Mouse (Mus musculus): Measurements from ENCODE around the gene Ccdc80. TPM values are rescaled to one million over a fixed set of nuclear protein-coding genes. Genes with fewer than 3 reads are reported as not detected.

The Ccdc80 gene
- polyA plus RNA-seq, 1 experiment: 86.9 TPM

DNA sequence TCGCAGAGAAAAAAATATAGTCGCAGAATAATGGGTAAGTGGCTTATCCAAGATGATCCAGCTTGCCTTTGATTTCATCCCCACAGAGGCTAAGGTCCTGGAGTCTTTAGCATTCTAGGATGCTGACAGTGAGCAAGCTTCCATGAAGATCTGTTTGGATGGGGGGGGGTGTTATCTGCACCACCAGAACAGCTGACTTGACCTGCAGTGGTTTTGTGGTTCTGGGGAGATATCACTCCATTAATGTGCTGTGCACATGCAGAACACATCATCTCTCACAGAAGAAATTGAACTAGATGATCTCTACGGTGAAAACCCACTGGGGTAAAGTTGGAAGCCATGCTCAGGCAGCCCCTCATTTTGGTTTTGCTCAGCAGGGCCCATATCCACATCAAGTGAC, 24.0 kb downstream of the Ccdc80 start:
- no peak for DNase-seq (ENCODE audit: low spot score)

DNA sequence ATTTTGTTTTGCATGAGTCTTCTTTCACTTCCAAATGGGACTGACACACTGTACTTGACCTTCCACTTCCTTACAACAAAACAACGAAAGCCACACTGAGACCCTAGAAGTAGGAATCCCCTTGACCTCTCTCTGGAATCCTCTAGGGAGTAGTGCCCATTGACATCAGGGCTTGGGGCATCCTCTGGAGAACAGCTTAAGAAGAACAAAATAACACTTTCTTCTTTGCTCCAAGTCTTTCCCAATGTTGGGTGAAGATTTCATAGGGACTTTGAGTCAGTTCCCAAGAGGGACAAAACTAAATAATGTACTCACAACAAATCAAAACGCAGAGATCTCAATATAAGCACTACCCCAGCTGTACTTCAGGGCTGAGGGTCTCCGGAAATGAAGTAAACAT, 25.6 kb downstream of the Ccdc80 start:
- DNase-seq (ENCODE audit: low spot score): no peak

DNA sequence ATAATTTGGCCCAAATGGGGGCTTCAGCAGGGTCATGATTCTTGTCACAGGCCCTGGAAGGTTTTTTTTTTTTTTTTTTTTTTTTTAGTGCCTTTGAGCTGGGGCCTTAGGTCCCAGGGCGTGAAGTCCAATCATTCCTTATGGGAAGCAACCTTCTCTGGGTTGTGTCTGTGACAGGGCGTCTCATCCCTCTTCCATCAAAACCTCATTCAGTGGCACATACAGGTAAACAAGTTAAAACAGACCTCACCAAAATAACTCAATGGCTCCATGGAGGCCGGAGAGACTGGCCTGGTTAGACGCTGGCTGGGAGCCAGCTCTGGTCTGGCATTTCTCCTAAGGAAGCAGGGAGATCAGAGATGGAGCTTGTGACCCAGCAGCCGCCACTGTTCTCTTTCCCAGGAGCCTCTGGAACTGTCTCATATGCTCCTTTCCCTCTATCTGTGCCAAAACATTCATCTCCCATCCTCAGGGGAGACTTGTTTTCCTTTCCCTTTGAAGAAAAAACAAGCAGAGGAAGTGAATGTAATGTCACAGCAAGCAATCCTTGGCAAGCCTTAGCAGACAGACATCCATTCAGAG, 27.7 kb downstream of the Ccdc80 start:
- DNase-seq (ENCODE audit: low spot score): peak; percentile 26

DNA sequence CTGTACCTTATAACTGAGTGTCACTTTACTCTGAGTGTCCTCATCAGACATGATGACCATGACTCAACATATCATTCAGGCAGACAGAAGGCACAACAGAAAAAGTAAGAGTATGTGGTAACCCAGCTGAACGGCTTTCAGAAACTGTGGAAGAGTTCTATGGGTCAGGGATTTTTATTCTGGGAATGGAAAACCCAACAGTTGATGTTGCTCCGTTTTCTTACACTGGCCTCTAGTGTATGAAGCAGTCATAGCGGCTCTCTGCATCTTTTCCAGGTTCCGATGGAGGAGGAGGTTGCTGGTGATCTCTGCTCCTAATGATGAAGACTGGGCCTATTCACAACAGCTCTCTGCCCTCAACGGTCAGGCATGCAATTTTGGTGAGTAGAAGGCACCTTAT, 29.4 kb downstream of the Ccdc80 start:
- DNase-seq (ENCODE audit: low spot score): no peak

DNA sequence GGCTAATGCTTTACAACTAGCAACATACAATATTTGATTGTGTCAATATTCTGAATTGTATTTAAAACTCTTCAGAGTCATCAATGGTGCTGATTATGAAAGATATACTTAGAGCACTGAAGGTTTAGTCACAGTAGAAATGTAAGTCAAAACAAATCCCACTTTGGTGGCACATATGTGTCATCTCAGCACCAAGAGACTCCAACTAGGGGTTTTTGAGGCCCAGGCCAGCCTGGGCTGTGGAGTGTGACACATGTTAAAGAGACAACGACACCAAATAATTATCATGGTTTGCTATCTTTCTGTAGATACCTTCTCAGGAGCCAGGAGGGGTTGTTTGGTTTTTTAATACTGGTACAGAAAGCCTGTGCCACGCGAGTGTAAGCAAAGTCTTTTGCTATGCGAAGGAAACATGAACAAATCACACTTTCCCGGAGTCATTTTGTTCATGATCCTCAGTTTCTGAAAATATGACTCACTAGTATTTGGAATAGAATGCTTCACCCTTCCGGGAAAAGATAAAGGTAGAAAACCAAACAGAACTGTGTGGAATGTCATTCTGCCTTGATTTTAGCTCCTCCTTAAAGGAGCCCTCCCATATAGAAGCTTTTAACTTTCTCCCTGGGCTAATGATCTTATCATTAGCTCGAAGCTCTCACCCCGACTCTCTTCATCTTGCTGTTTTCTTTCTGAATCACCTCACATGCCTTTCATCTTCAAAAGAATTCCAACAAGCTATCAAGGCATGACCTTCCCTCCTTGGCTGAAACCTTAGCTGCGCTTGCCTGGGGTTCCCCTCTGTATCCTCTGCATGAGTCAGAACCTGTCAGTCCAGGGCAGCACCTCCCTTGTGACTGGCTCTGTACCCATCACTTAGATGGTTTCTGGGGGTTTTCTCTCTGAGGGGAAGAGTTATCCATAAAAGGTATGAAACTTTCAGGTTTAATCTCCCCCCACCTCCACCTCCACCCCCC, 31.3 kb downstream of the Ccdc80 start:
- no peak for DNase-seq (ENCODE audit: low spot score)

DNA sequence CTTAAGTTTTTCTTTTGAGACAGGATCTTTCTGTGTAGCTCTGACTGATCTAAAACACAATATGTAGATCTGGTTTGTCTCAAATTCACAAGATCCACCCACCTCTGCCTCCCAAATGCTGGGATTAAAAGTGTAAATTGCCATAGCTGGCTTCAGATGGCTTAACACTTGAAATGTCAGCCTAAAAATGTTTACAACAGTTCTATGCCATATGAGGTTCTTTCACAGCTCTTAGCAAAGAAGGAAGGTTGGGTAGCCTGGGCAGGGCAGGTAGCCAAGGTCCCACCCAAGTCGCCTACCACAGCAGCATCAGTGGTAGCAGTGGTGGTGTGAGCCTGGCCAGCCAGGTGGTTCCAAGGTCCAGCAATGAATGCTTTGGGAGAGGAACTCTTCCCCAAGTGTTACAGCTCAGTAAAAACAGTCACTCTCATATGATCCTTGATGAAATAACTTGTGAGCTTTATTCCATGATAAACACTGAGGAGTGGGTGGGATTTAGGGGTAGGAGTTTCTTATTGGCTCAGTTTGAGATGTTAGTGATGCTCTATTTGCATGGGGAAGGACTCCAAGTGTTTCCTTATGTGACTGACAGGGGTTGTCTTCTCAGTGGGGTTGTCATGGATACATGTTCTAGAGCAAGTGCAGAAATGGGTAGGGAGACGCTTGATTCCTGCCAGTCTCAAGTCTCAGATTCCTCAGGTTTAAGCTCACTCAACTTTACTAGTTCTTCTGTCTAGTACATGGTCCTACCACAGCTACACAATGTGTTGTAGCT, 34.9 kb downstream of the Ccdc80 start:
- DNase-seq (ENCODE audit: low spot score): no peak

DNA sequence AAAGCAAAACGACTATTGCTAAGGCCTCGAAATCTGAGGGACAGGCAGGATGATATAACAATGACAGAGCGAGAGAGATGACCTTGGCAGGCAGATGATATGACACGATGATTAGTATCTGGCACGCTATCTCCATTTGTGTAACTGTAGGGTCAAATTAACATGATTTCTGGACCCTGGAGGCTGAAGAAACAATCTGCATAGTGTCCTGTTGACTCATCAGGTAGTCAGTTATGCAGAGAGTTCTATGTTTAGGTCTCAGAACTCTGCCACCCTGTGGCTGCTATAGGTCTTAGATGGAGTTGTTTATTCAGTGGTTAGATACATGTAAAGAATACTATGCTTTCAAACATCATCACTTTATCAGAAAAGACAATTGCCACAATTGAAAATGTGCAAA, 48.5 kb downstream of the Ccdc80 start:
- DNase-seq (ENCODE audit: low spot score): no peak

DNA sequence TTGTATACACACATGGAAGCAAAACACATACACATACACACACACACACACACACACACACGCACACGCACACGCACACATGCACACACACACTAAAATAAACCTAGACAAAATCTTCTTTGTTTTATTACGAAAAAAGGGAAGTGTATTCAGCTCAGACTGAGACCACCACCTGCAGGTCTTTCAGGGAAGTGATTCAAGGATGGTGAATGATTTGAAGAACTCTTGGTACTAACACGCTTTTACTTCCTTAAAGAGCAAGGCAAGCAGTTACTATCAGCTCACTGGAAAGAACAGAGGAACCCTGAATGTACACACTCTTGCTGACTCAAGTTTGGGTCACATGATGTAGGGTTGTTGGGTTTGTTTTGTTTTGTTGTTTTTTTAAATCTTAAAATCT, 49.4 kb downstream of the Ccdc80 start:
- no peak for DNase-seq (ENCODE audit: low spot score)

DNA sequence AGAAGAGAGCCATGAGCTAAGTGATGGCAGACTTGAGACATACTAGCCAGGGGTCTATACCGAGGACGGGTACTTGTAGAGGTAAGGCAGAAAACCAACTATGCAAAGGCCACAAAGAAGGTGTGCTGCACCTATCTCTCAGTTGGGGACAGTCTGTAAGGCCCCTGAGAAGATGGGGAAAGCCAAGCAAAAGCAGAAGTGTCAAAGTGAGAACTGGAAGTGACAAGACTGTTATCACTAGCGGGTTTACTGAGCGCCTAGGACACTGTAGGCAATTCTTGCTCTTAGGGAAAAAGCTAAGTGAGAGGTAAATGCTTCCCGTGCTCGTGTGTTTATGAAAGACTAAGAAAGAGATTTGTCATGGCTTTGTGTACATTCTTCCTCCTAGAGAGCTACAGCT, 51.9 kb downstream of the Ccdc80 start:
- DNase-seq (ENCODE audit: low spot score): no peak

DNA sequence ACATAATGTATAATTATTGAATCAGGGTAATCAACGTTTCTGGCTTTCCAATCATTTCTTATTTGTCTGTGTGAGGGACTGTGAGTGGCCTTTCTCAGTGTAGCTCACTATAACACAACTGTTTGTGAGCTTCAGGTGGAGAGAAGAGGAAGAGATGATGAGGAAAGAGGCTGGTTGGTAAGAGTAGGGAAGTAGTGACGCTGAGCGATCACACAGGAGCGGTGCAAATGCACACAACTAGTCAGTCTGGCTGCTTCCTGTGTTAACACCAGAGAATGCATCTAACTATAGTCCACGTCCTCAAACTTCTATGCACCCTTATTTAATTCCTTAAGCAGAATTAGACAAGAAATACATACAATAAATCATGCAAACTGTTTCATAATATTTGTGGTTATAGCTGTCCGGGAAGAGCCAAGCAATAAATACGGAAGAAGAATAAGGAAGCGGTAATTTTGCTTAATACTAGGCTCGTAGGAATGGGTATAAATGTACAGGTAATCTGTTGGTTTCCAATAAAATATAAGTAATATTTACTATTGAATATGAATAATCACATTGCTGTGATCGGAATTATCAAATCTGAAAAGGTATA, 55.4 kb downstream of the Ccdc80 start:
- no peak for DNase-seq (ENCODE audit: low spot score)

DNA sequence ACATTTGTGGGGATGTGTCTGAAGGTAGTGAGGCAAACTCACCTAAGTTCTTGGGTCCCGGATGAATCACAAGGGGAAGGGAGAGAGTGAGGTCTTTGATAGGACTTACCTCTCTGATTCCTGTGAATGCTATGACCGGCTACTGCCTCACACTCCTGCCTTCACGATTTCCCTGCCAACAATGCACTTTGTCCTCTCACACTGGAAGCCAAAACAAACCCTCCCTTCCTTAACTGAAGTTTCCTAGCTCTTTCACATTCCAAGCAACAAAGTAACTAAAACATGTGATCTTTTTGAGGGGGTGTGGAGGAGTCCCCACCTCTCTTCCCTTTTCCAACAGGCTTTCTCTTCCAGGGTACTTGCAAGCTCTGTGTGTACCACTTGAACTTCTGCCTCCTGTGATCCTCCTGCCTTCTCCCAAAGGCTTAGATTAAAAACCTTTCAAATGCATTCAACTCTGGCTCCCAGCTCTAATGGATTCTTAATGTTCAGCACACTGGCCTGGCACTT, 61.6 kb downstream of the Ccdc80 start:
- DNase-seq (ENCODE audit: low spot score): no peak

DNA sequence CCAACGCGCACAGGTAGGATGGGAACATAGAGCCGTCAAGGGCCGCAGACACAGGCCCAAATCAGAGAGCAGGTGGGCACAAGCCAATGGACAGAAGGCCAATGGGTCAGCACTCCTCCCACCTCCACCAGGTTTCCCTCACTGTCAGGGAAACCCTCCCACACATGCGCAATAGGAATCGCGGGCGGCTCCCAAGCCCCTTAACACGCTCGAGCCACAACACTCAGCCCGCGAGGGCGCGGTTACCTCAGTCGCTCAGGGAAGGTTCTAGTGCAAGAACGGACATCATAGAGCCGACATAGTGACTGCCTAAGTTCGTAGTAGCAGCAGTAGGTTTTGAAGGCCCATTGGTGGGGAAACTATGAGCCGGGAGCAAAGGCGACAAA, 64.9 kb downstream of the Ccdc80 start:
- peak; percentile 57 for DNase-seq (ENCODE audit: low spot score)

DNA sequence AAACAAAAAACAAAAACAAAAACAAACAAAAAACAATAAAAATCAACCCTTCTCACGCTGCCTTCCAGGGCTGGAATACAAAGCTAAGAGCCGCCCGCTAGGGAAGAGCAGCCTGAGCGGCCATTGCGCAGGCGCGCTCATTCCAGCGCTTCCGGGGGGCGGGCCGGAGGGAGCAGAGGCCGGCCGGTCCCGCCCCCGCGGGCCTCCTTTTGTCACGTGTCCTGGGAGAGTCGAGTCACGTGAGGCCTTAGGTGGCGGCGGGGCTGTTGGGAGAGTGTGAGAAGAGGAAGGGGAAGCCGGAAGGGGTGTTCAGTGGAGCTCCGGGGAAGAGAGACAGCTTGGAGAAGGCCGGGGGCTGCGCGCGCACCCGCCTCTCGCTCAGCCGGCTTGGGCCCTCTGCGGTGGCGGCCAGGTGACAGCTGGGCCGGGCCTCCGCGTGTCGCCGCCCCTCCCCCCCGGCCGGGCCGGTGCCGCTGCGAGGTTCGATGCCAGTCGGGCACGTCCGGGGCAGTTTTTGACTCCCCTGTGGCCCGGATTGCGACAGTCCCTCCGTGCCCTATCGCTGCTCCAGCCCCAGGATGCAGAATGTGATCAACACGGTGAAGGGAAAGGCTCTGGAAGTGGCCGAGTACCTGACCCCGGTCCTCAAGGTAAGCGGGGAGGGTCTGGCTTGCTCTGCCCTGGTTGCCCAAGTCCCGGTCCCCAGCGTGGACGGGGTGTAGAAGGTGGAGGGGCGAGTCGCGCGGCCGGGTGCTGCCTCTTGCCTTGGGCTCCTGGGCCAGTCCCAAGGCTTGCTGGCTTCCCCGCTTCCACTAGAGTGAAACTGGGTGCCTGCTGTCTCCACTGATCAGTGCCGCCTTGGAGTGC, 65.6 kb downstream of the Ccdc80 start, which contains the start of the genes Slc35a5 and Atg3:
Slc35a5 (minus strand) TSS at position 185 of the 867 bp plus-strand sequence.
Atg3 (plus strand) TSS at position 264 of the 867 bp plus-strand sequence.
- peak; percentile 90 for DNase-seq (ENCODE audit: low spot score)

DNA sequence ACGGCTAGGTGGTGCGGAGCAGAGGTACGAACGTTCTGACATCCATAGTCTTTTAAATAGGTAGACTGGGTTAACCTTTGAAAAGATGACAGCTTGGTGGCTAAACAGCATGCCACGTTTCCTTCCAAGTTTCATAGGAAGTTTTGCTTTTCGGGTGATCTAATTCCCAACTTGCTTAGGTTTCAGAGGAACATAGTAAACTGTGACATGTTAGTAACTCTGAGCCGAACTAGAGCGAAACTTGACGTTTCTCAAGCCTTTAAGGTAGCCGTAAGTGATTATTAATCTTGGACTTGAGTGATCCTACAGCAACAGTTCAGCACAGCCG, 66.2 kb downstream of the Ccdc80 start:
- DNase-seq (ENCODE audit: low spot score): no peak

Other genes starting within 250 kb of the Ccdc80 start
- gene Cd200r2, start 226.3 kb upstream of the Ccdc80 start, polyA plus RNA-seq (2012; rRNA removed): not detected in 2 replicates
- gene Cd200r3, start 149.7 kb upstream of the Ccdc80 start, polyA plus RNA-seq (2012; rRNA removed): 28.9 and 38.8 TPM in 2 replicates
- gene Slc35a5, start 65.3 kb downstream of the Ccdc80 start, polyA plus RNA-seq (2012; rRNA removed): 17.3 and 20.0 TPM in 2 replicates
- 43.6 and 47.6 TPM in 2 replicates for gene Atg3, start 65.4 kb downstream of the Ccdc80 start, polyA plus RNA-seq (2012; rRNA removed)
- gene Btla, start 130.9 kb downstream of the Ccdc80 start, polyA plus RNA-seq (2012; rRNA removed): 1.0 and 1.3 TPM in 2 replicates

Measured in urinary bladder, adult 2 months (tissue).